Mouse (Mus musculus): ENCODE results near the gene A730061H03Rik.

The A730061H03Rik gene

GRCm38 (mm10) chr14:55544334-55544733 is 15.9 kb downstream of the A730061H03Rik start:
- DNase-seq: peak; percentile 55 to 72

- DNase-seq: no peak
Observed at GRCm38 (mm10) chr14:55542268-55542667, 17.9 kb downstream of the A730061H03Rik start.

GRCm38 (mm10) chr14:55540787-55541321 is 19.4 kb downstream of the A730061H03Rik start:
- peak; percentile 87 to 96 for DNase-seq

- DNase-seq: peak; percentile 82 to 85
Observed at GRCm38 (mm10) chr14:55540067-55540786, 20.0 kb downstream of the A730061H03Rik start, which contains the start of gene Pck2. Gene Pck2, plus strand, starts transcription at chr14:55540266.

- DNase-seq: peak; percentile 62 to 79
Observed at GRCm38 (mm10) chr14:55536116-55536745, 24.0 kb downstream of the A730061H03Rik start.

GRCm38 (mm10) chr14:55527940-55528339 is 32.3 kb downstream of the A730061H03Rik start:
- DNase-seq: peak; percentile 53 to 69

- no peak for DNase-seq
Observed at GRCm38 (mm10) chr14:55526674-55527073, 33.5 kb downstream of the A730061H03Rik start.

- DNase-seq: no peak
Observed at GRCm38 (mm10) chr14:55524785-55525184, 35.4 kb downstream of the A730061H03Rik start, which contains the start of gene Nrl. Gene Nrl, minus strand, starts transcription at chr14:55524981.

GRCm38 (mm10) chr14:55524062-55524461 is 36.1 kb downstream of the A730061H03Rik start:
- DNase-seq: no peak

GRCm38 (mm10) chr14:55520451-55521361 is 39.5 kb downstream of the A730061H03Rik start:
- DNase-seq: peak; percentile 76 to 78

GRCm38 (mm10) chr14:55519604-55520003 is 40.6 kb downstream of the A730061H03Rik start:
- DNase-seq: no peak

GRCm38 (mm10) chr14:55518897-55519296 is 41.3 kb downstream of the A730061H03Rik start:
- DNase-seq: peak; percentile 65 to 70

GRCm38 (mm10) chr14:55515846-55516245 is 44.4 kb downstream of the A730061H03Rik start:
- peak in 1 of 2 experiments; percentile 57 for DNase-seq

GRCm38 (mm10) chr14:55513927-55514326 is 46.3 kb downstream of the A730061H03Rik start:
- no peak for DNase-seq

- peak in 1 of 2 experiments; percentile 17 for DNase-seq
Observed at GRCm38 (mm10) chr14:55511037-55511436, 49.2 kb downstream of the A730061H03Rik start.

- peak in 1 of 2 experiments; percentile 24 for DNase-seq
Observed at GRCm38 (mm10) chr14:55510125-55510731, 50.0 kb downstream of the A730061H03Rik start, which contains the start of gene Cpne6. Gene Cpne6, plus strand, starts transcription at chr14:55510445.
